Mouse (Mus musculus) liver, embryonic 14.5 days (tissue): Measurements from ENCODE around the gene Ucp3.

ENCODE experiments used
- CTCF ChIP-seq: IDR thresholded peaks from 2 replicates; pipeline ENCODE4 v1.5.1; 2016; ENCODE audit warnings: antibody characterized with exemption, low read depth, control low read depth
- EP300 ChIP-seq: IDR thresholded peaks from 2 replicates; pipeline ENCODE4 v1.6.1; 2016; ENCODE audit warnings: antibody characterized with exemption, low read depth

GRCm38 (mm10) chr7:100446271-100446670, 26.5 kb upstream of the Ucp3 start:
- TF ChIP-seq EP300 (no peak), CTCF (no peak)
